ENCODE assay signal across 8 mouse cellular contexts in genomic region chr13:102533784-102534183, GRCm38 (mm10).
DNase-seq lines count a peak whose midpoint lies in the region; ATAC-seq lines count a peak whose summit lies in the region.

No protein-coding gene starts in this region.

- no peak overlapping the region for H3K4me3 ChIP-seq in forebrain, embryonic 12.5 days (replicated peaks)
- H3K4me3 ChIP-seq in forebrain, embryonic 10.5 days: no peak overlapping the region

- no peak for DNase-seq in forebrain, embryonic 10.5 days (ENCODE audit: extremely low spot score, low spot score)
- peak; percentile 6 for DNase-seq in ZHBTc4 (ENCODE audit: low read depth, low spot score)
- peak; percentile 17 to 35 for DNase-seq in heart, postnatal 36 days
- DNase-seq in left cerebral cortex, adult 18-20 months (ENCODE audit: low spot score in 2 of 2): peak; percentile 48 to 68
- DNase-seq in right cerebral cortex, adult 18-20 months: peak; percentile 73
- no peak for DNase-seq in yolk sac, embryonic 10.5 days (ENCODE audit: low spot score)
- no peak for DNase-seq in cerebellum, adult 9-10 months

- no peak overlapping the region for H3K9ac ChIP-seq in forebrain, embryonic 12.5 days

- H3K36me3 ChIP-seq in forebrain, embryonic 12.5 days (replicated peaks): no peaks in the 10 kb centered on the region
- H3K36me3 ChIP-seq in forebrain, embryonic 10.5 days (replicated peaks): no peaks in the 10 kb centered on the region

- H3K4me1 ChIP-seq in forebrain, embryonic 12.5 days: peaks cover 20% of the 10 kb centered on the region
- peaks cover 25% of the 10 kb centered on the region for H3K4me1 ChIP-seq in forebrain, embryonic 10.5 days

- no peak overlapping the region for H3K27ac ChIP-seq in forebrain, embryonic 12.5 days
- no peak overlapping the region for H3K27ac ChIP-seq in forebrain, embryonic 10.5 days

- no peaks in the 10 kb centered on the region for H3K27me3 ChIP-seq in forebrain, embryonic 12.5 days
- no peaks in the 10 kb centered on the region; the same call in 1 of the 2 replicates for H3K27me3 ChIP-seq in forebrain, embryonic 10.5 days (ENCODE audit: poor library complexity, severe bottlenecking)

- WGBS in forebrain, embryonic 12.5 days: 12% methylated on average over 4 of the region's 4 CpGs
- 21% methylated on average over 4 of the region's 4 CpGs for WGBS in forebrain, embryonic 10.5 days

- intact Hi-C loops in heart, postnatal 36 days (cut with DNase I): no loop called here

- peak; percentile 44; the same call in 1 of the 2 replicates for ATAC-seq in forebrain, embryonic 12.5 days (ENCODE audit: low FRiP score)

- H3K9me3 ChIP-seq in forebrain, embryonic 12.5 days: no peaks in the 10 kb centered on the region
- H3K9me3 ChIP-seq in forebrain, embryonic 10.5 days: no peaks in the 10 kb centered on the region

- H3K4me2 ChIP-seq in forebrain, embryonic 12.5 days: no peak overlapping the region

Comparison
In these comparisons a context has a peak if more than half of its experiments do, and no peak if none do; other contexts are left out.
1. DNase-seq: peak in ZHBTc4 (single experiment), heart, postnatal 36 days (2 of 2), left cerebral cortex, adult 18-20 months (2 of 2) and right cerebral cortex, adult 18-20 months (single experiment); none in forebrain, embryonic 10.5 days (single experiment), yolk sac, embryonic 10.5 days (single experiment) and cerebellum, adult 9-10 months (single experiment).